Mouse (Mus musculus) kidney, embryonic 15.5 days (tissue): Measurements from ENCODE around the gene Ormdl2. TPM values are rescaled to one million over a fixed set of nuclear protein-coding genes. Genes with fewer than 3 reads are reported as not detected.

Experiments used
- ATAC-seq: fragments of 200-750 bp; cut with Nextera tagmentation; replicated peaks from 2 replicates; pipeline ENCODE4 v1.8.0; 2017; ENCODE audit warnings: moderate TSS enrichment; ENCODE audit not compliant: low FRiP score
- H3K27ac ChIP-seq: fragments of 300-500 bp; sonication (generic); 2 replicates; pipeline ENCODE4 v1.5.1; 2015; ENCODE audit warnings: mild to moderate bottlenecking, inconsistent platforms
- H3K27me3 ChIP-seq: fragments of 300-500 bp; sonication (generic); 2 replicates; pipeline ENCODE4 v1.6.1; 2015; ENCODE audit warnings: inconsistent platforms
- H3K36me3 ChIP-seq: fragments of 300-500 bp; sonication (generic); 2 replicates; pipeline ENCODE4 v1.6.1; 2015; ENCODE audit warnings: inconsistent platforms
- H3K4me1 ChIP-seq: fragments of 300-500 bp; sonication (generic); 2 replicates; pipeline ENCODE4 v1.6.1; 2015; ENCODE audit warnings: inconsistent platforms
- H3K4me2 ChIP-seq: fragments of 300-500 bp; sonication (generic); 2 replicates; pipeline ENCODE4 v1.6.1; 2015; ENCODE audit warnings: moderate library complexity, mild to moderate bottlenecking, inconsistent platforms
- H3K4me3 ChIP-seq: fragments of 300-500 bp; sonication (generic); replicated peaks from 2 replicates; pipeline ENCODE4 v1.5.1; 2015; ENCODE audit warnings: mild to moderate bottlenecking, inconsistent platforms
- H3K9ac ChIP-seq: fragments of 300-500 bp; sonication (generic); 2 replicates; pipeline ENCODE4 v1.6.1; 2015; ENCODE audit warnings: mild to moderate bottlenecking, inconsistent platforms
- H3K9me3 ChIP-seq: fragments of 300-500 bp; sonication (generic); replicated peaks from 2 replicates; pipeline ENCODE4 v1.6.1; 2016; ENCODE audit warnings: inconsistent platforms
- WGBS: fragments of 180-500 bp; shearing (Covaris S2); methylation state at CpG from one replicate; pipeline ENCODE4 v1.1.7; 2015; ENCODE audit warnings: mixed read lengths; 5-methylcytosine and 5-hydroxymethylcytosine counted together
- polyA plus RNA-seq: library from polyadenylated mRNA; unstranded; fragments of >200 nt; fragmentation: Nextera tagmentation; extraction: Ambion mirVana; gene quantifications from 2 replicates; pipeline ENCODE4 v1.2.1, GENCODE M21; 2015

The Ormdl2 gene
- 80.9 and 83.4 TPM in 2 replicates for polyA plus RNA-seq

DNA sequence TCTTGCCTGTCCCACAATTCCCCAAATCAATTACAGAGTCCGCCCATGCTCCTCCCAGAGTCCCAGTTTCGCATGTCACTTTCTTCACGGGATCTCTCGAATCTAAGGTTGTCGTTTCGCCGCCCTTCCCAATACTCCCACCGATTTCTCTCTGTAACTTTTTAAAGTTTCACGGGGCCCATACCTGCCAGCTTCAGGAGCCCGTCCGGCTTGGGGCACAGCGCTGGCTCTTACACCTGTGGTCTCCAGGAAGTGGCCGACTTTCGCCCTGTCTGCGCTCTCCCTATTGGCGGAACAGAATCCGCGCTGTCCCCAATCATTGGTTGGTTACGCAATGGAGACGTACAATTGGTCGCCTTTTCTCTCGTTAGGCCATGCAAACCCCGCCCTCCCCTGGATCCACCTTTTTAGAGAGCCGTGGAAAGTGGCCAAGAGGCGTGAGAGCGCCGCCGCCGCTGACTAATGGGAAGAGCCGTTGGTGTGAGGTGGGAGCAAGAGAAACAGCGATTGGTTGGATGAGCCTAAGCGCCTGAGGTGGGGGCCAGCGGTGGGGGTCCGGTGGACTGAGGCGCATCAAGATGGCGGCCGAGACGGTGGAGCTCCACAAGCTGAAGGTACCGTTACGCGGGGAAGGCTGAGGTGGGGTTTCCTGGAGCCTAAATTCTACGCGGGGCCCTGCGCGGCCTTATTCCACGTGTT, at the start of gene Ormdl2:
Gene Ormdl2, minus strand, starts transcription at position 288 of the 699 bp plus-strand sequence.
- H3K9ac ChIP-seq = peak within 1 kb of the TSS; percentile 81
- H3K9me3 ChIP-seq = no peaks in the 10 kb centered on the region
- ATAC-seq = peak; percentile 100
- peaks cover 21% of the 10 kb centered on the region for H3K4me1 ChIP-seq
- H3K4me2 ChIP-seq = peak within 1 kb of the TSS; percentile 75
- H3K36me3 ChIP-seq = peaks cover 49% of the 10 kb centered on the region
- no peaks in the 10 kb centered on the region for H3K27me3 ChIP-seq
- under 1% methylated on average over 46 of the region's 46 CpGs for WGBS
- H3K27ac ChIP-seq = peak within 1 kb of the TSS; percentile 79
- H3K4me3 ChIP-seq = peak within 1 kb of the TSS; percentile 93

DNA sequence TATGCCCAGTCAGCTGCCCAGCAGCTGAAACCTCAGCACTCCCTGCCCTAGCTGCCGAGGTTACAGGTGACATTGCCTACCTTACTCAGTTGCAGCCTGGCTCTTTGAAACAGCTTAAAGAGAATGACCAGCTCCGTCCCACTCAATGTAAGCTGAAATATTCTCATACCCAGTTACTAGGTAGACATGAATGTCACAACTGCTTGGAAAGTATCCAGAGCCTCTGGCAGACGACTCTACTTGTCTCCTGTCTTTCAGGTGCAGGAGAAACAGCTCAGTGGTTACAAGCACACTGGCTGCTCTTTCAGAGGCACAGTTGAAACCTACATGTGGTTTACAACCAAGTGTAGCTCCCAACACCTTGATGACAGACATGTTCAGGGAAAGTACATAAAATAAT, 48.9 kb upstream of the Ormdl2 start:
- WGBS = 87% methylated on average over 3 of the region's 3 CpGs
- peaks cover 83% of the 10 kb centered on the region for H3K36me3 ChIP-seq
- no peak for ATAC-seq

DNA sequence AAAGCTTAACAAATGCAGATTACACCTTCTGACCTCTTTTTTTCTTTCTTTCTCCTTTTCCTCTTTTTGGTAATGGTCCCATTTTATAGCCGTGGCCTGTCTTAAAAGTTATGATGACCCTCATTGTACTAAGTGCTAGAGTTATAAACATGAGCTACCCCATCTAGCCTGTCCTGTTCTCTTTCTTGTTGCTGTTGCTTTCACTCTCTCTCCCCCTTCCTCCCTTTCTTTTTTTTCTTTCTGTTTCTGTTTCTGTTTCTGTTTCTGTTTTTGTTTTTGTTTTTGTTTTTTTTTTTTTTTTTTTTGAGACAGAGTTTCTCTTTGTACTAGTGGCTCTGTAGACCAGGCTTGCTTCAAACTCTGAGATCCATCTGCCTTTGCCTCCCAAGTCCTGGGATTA, 45.1 kb upstream of the Ormdl2 start:
- H3K4me1 ChIP-seq = no peaks in the 10 kb centered on the region
- no peaks in the 10 kb centered on the region for H3K9me3 ChIP-seq
- peaks cover 68% of the 10 kb centered on the region for H3K36me3 ChIP-seq
- no peaks in the 10 kb centered on the region for H3K27me3 ChIP-seq
- H3K9ac ChIP-seq = no peak overlapping the region
- H3K4me2 ChIP-seq = no peak overlapping the region
- no peak overlapping the region for H3K27ac ChIP-seq
- ATAC-seq = no peak
- no peak overlapping the region for H3K4me3 ChIP-seq
- WGBS = 91% methylated on average over 1 of the region's 1 CpGs

More for the DNA sequence above, 48.9 kb upstream of the Ormdl2 start:
- H3K4me2 ChIP-seq = no peak overlapping the region
- no peak overlapping the region for H3K27ac ChIP-seq
- no peak overlapping the region for H3K9ac ChIP-seq
- H3K27me3 ChIP-seq = no peaks in the 10 kb centered on the region
- H3K9me3 ChIP-seq = no peaks in the 10 kb centered on the region
- no peaks in the 10 kb centered on the region for H3K4me1 ChIP-seq
- no peak overlapping the region for H3K4me3 ChIP-seq

DNA sequence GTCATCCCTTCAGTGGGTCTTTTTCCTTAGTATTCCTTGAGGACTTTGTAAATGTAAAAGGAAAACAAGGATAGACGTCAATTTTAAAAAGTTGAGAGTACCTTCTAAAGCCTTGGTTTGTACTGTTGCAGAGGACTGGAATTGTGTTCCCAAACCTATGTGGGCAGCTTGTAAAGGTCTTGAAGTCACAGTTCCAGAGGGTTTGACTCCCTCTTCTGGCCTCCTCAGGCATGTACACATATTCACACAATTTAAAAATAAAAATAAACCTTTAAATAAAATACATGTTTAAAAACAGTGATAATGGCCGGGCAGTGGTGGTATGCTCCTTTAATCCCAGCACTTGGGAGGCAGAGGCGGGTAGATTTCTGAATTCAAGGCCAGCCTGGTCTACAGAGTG, 44.6 kb upstream of the Ormdl2 start:
- Histone ChIP-seq H3K4me1 (no peaks in the 10 kb centered on the region), H3K4me2 (no peak overlapping the region), H3K27me3 (no peaks in the 10 kb centered on the region), H3K4me3 (no peak overlapping the region), H3K9ac (no peak overlapping the region), H3K9me3 (no peaks in the 10 kb centered on the region), H3K36me3 (peaks cover 66% of the 10 kb centered on the region), H3K27ac (no peak overlapping the region)
- ATAC-seq = no peak
- WGBS = 89% methylated on average over 3 of the region's 3 CpGs

DNA sequence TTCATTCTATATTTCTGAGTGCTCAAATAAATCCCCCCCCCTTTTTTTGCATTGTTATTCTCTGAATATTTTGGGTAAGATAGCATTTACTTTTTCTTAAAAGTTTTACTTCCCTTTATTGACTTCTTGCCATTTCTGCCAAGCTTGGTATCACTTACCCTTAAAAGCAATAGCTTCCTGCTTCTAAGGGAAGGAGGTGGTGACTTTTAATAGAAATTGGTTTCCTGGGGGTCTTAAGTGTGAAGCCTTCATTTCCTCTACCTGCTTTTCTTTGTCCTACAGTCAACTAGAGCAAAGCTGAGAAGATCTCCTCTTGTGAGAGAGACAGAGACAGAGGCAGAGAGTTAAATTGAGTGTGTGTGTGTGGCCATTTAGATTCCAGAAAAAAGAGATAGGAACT, 39.7 kb upstream of the Ormdl2 start:
- Histone ChIP-seq H3K36me3 (peaks cover 64% of the 10 kb centered on the region), H3K4me3 (no peak overlapping the region), H3K9ac (no peak overlapping the region), H3K27me3 (no peaks in the 10 kb centered on the region), H3K4me2 (no peak overlapping the region), H3K9me3 (no peaks in the 10 kb centered on the region), H3K27ac (no peak overlapping the region), H3K4me1 (no peaks in the 10 kb centered on the region)
- no peak for ATAC-seq

DNA sequence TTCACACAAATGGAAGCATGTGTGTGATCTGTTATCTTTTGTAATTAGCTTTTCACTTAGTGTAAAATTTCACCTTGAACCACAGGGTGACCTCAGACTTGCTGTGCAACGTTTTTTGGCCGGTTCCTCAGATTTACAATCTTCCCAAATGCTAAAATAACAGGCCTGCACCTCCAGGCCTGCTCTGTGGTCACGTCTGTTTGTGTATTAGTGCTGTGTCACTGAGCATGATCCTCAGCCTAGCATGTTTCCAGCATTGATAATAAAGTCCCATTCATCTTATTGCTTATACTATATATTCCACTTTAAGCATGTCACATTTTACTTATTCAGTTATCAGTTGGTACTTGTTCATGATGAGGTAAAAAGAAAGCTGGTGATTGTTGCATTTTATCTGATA, 28.9 kb upstream of the Ormdl2 start:
- Histone ChIP-seq H3K9ac (no peak overlapping the region), H3K27me3 (no peaks in the 10 kb centered on the region), H3K36me3 (peaks cover 64% of the 10 kb centered on the region), H3K9me3 (no peaks in the 10 kb centered on the region), H3K27ac (no peak overlapping the region), H3K4me3 (no peak overlapping the region), H3K4me2 (no peak overlapping the region), H3K4me1 (peaks cover 3% of the 10 kb centered on the region; the same call in 1 of the 2 replicates)
- WGBS = 46% methylated on average over 3 of the region's 3 CpGs
- ATAC-seq = no peak

DNA sequence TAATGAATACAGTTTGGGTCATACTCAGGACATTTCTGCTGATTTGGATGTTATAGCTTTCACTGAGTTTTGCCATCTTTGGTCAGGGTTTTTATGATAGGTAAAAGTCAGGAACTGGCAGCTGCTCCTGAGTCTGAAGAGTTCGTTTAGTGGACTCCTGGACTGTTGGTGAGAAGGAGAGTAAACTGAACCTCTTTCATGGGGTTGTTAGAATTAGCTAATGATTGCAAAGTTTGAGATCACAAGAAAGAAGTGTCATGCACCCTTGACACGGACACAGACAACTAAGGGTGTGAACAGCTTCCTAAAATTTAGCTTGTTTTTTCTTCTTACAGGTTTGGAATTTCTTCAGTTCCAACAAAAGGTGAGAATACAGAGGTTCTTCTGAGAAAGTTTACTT, 27.0 kb upstream of the Ormdl2 start:
- Histone ChIP-seq H3K4me3 (no peak overlapping the region), H3K4me1 (peaks cover 10% of the 10 kb centered on the region; the same call in 1 of the 2 replicates), H3K9ac (no peak overlapping the region), H3K27me3 (no peaks in the 10 kb centered on the region), H3K9me3 (no peaks in the 10 kb centered on the region), H3K4me2 (no peak overlapping the region), H3K36me3 (peaks cover 70% of the 10 kb centered on the region), H3K27ac (no peak overlapping the region)
- WGBS = 20% methylated on average over 2 of the region's 2 CpGs
- no peak for ATAC-seq

DNA sequence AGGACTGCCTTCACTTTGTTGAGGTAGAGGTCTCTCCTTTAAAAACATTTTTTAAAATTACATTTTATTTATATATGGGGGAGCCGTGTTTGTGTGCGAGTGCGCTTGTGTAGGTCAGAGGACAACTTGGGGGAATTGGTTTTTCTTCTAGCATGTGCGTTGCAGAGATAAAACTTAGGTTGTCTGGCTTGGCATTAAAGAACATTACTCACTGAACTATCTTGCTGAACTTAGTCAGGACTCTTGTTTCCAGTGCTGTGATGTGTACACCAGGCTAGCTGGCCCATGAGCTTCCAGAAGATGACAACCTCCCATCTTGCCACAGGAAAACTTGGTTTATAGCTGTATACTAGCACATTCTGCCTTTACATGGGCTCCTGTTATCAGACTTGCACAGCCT, 25.2 kb upstream of the Ormdl2 start:
- Histone ChIP-seq H3K27me3 (no peaks in the 10 kb centered on the region), H3K9me3 (no peaks in the 10 kb centered on the region), H3K27ac (no peak overlapping the region), H3K4me2 (no peak overlapping the region), H3K9ac (no peak overlapping the region), H3K4me1 (peaks cover 10% of the 10 kb centered on the region; the same call in 1 of the 2 replicates), H3K4me3 (no peak overlapping the region), H3K36me3 (peaks cover 75% of the 10 kb centered on the region)
- ATAC-seq = no peak
- WGBS = 90% methylated on average over 4 of the region's 4 CpGs

DNA sequence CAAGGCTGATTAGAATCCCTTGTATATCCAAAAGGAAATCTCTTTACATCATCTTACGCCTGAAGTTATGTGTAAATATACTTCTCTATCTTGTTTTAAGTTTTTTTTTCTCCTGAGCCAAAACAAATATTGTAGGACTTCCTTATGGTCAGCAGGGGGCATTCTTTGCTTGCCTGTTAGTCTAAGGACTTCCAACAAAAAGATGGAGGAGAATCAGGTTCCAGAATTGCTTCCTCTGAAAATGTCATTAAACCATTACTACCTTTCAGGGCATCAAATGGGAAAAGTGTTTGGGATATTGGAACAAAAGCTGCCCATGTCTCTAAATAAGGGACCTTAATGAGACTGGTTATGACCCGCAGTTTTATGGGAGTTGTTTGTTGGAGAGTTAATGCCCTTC, 24.1 kb upstream of the Ormdl2 start:
- Histone ChIP-seq H3K9ac (no peak overlapping the region), H3K4me3 (no peak overlapping the region), H3K4me1 (peaks cover 10% of the 10 kb centered on the region; the same call in 1 of the 2 replicates), H3K27ac (0 out of 2 replicates have a peak overlapping the region, but pooled peaks have one; percentile 34), H3K9me3 (no peaks in the 10 kb centered on the region), H3K4me2 (no peak overlapping the region), H3K27me3 (no peaks in the 10 kb centered on the region), H3K36me3 (peaks cover 78% of the 10 kb centered on the region)
- 28% methylated on average over 2 of the region's 2 CpGs for WGBS
- no peak for ATAC-seq

DNA sequence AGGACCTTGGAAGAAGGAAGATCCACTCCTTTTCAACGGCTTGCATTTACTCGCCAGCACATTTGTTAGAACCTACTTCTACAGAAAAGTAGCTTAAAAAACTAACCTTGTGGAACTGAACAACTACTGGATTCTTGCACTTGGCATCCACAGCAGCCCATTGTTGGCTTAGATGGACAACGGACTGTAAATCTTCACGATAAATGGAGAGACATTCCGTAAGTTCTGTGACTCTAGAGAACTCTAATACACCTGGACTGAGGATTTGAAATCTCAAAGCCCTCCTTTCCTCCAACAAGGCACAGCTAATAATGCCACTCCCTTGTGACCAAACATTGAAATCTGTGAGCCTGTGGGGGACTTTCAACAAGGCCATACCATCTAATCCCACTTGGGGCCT, 21.8 kb upstream of the Ormdl2 start:
- no peak for ATAC-seq
- Histone ChIP-seq H3K27ac (no peak overlapping the region), H3K9ac (no peak overlapping the region), H3K36me3 (peaks cover 80% of the 10 kb centered on the region), H3K27me3 (no peaks in the 10 kb centered on the region), H3K4me2 (no peak overlapping the region), H3K9me3 (no peaks in the 10 kb centered on the region), H3K4me3 (no peak overlapping the region), H3K4me1 (peaks cover 10% of the 10 kb centered on the region; the same call in 1 of the 2 replicates)
- WGBS = 93% methylated on average over 5 of the region's 5 CpGs

DNA sequence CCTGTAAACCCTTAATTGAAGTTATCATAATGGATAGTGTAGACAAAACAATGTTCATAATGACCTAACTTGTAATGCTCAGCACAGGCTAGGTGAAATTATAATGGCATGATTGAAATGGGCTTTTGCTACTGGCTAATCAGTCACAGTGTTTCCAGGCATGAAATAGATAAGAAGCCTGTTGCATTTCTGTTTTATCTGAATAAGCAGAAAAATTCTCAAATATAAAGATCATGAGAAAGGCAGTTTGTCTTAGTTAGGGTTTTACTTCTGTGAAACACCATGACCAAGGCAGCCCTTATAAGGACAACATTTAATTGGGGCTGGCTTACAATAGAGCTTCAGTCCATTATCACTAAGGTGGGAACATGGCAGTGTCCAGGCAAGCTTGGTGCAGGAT, 19.2 kb upstream of the Ormdl2 start:
- no peak overlapping the region for H3K4me2 ChIP-seq
- H3K9ac ChIP-seq = no peak overlapping the region
- peaks cover 7% of the 10 kb centered on the region; the same call in 1 of the 2 replicates for H3K4me1 ChIP-seq
- H3K4me3 ChIP-seq = no peak overlapping the region
- H3K27ac ChIP-seq = no peak overlapping the region
- H3K9me3 ChIP-seq = no peaks in the 10 kb centered on the region
- no peak for ATAC-seq
- peaks cover 84% of the 10 kb centered on the region for H3K36me3 ChIP-seq
- H3K27me3 ChIP-seq = no peaks in the 10 kb centered on the region

DNA sequence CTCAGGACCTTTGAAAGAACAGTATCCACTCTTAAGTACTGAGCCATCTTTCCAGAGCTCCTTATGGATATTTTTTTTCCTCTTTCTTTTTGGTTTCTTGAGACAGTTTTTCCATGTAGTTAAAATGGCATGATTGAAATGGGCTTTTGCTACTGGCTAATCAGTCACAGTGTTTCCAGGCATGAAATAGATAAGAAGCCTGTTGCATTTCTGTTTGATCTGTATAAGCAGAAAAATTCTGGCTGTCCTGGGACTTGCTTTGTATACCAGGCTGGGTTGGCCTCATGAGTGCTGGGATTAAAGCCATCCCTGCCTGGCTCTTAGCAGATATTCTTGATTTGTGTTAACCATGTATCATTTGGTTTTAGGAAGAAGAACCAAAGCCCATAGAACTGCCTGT, 18.0 kb upstream of the Ormdl2 start:
- peaks cover 86% of the 10 kb centered on the region for H3K36me3 ChIP-seq
- H3K27me3 ChIP-seq = no peaks in the 10 kb centered on the region
- no peak overlapping the region for H3K27ac ChIP-seq
- no peak for ATAC-seq
- no peak overlapping the region for H3K4me3 ChIP-seq
- H3K9ac ChIP-seq = no peak overlapping the region
- H3K9me3 ChIP-seq = no peaks in the 10 kb centered on the region
- H3K4me2 ChIP-seq = no peak overlapping the region
- no peaks in the 10 kb centered on the region for H3K4me1 ChIP-seq

DNA sequence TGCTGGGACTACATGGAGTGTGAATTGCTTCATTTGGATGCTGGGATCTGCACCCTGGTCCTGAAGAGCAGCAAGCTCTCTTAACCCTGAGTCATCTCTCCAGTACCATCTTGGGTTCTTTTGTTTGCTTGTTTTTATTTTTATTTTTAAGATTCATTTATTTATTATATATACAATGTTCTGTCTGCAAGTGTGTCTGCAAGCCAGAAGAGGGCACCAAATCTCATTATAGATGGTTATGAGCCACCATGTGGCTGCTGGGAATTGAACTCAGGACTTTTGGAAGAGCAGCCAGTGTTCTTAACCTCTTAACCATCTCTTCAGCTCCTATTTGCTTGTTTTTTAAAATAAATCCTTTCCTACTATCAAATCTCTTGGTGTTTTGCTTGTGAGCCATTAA, 16.0 kb upstream of the Ormdl2 start:
- Histone ChIP-seq H3K27me3 (no peaks in the 10 kb centered on the region), H3K27ac (no peak overlapping the region), H3K4me1 (no peaks in the 10 kb centered on the region), H3K9me3 (no peaks in the 10 kb centered on the region), H3K4me2 (no peak overlapping the region), H3K36me3 (peaks cover 92% of the 10 kb centered on the region), H3K4me3 (no peak overlapping the region), H3K9ac (no peak overlapping the region)
- ATAC-seq = no peak
